Mouse (Mus musculus): Measurements from ENCODE around the gene Gzme. TPM values are rescaled to one million over a fixed set of nuclear protein-coding genes. Genes with fewer than 3 reads are reported as not detected.

Gene Gzme
- total RNA-seq, 2 experiments from 2014 or later = not detected

Small RNA genes lying within 50 kb of the gene (microRNA-seq; reads per million reads assigned to microRNA genes)
- gene Mir6949 = 0 reads per million in 2 experiments

Other genes starting within 250 kb of the Gzme start
- gene Cbln3, start 236.2 kb downstream of the Gzme start, total RNA-seq (2021) = under 1 TPM; 0.11 to 0.12 TPM
- gene Khnyn, start 235.7 kb downstream of the Gzme start, total RNA-seq (2021) = 1 to 10 TPM; 7.1 to 8.2 TPM
- 10 to 100 TPM; 82.6 to 85.7 TPM for gene Sdr39u1, start 220.3 kb downstream of the Gzme start, total RNA-seq (2021)
- 1 to 10 TPM; 7.6 to 9.9 TPM for gene Cma1, start 175.9 kb downstream of the Gzme start, total RNA-seq (2021)
- gene Cma2, start 169.6 kb downstream of the Gzme start, total RNA-seq (2021) = under 1 TPM in 1 of 2 experiments, not detected in 1; 0.57 TPM
- not detected for gene Mcpt1, start 102.7 kb downstream of the Gzme start, total RNA-seq (2021)
- gene Mcpt9, start 90.1 kb downstream of the Gzme start, total RNA-seq (2021) = not detected
- gene Mcpt2, start 78.6 kb downstream of the Gzme start, total RNA-seq (2021) = not detected
- gene Mcpt4, start 58.3 kb downstream of the Gzme start, total RNA-seq (2021) = 1 to 10 TPM; 4.4 to 7.0 TPM
- gene Mcpt8, start 35.4 kb downstream of the Gzme start, total RNA-seq (2021) = not detected
- not detected for gene Ctsg, start 18.1 kb downstream of the Gzme start, total RNA-seq (2021)
- gene Gzmd, start 12.0 kb upstream of the Gzme start, total RNA-seq (2021) = not detected
- not detected for gene Gzmg, start 39.0 kb upstream of the Gzme start, total RNA-seq (2021)
- gene Gzmn, start 54.0 kb upstream of the Gzme start, total RNA-seq (2021) = not detected
- not detected for gene Gzmf, start 90.8 kb upstream of the Gzme start, total RNA-seq (2021)
- gene Gzmc, start 114.0 kb upstream of the Gzme start, total RNA-seq (2021) = not detected
- gene Gzmb, start 141.6 kb upstream of the Gzme start, total RNA-seq (2021) = not detected
- not detected for gene Atp12a, start 244.4 kb upstream of the Gzme start, total RNA-seq (2021)

Data from gastrocnemius, postnatal 14 days (tissue).